In the genomic region with DNA sequence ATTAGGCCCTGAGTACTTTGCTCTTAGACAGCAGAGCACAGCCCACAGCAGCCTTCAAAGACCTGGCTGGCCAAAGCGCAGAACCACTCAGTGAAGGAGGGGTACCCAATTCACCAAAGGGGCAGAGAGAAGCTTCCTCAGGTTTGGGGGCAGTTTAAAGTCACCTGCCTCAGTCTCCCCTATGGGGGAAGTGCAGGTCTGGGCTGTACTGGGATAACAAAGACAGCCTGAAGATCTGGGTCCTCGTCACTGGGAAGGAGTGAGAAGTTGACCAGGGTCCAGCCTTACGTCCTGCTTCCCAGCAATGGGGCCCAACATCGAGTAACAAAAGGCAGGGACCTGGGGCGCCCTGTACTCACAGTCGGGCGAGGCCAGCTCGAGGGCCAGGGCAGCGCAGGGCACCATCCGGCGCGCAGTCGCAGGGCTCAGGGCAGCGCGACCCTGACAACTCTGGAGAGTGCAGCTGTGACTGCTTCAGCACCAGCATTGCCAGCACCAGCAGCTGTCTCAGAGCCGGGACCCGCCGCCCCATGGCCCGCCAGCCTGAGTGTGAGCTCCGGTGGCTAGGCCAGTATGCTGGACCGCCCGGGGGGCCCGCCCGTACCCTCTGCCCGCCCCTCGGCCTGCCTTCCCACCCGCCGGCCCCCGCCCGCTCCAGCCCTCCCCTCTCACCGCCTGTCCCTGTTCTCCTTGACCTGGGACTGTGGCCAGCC, we compare ENCODE assay signal across 8 mouse cellular contexts. TPM values are rescaled to one million over a fixed set of nuclear protein-coding genes. Genes with fewer than 3 reads are reported as not detected.
DNase-seq lines count a peak whose midpoint lies in the region; ATAC-seq lines count a peak whose summit lies in the region.

Lhcgr (minus strand) TSS at position 551 of the 713 bp plus-strand sequence.

- H3K9me3 ChIP-seq in heart, embryonic 14.5 days (ENCODE audit: control insufficient read depth, low read length): no peaks in the 10 kb centered on the region
- no peaks in the 10 kb centered on the region for H3K9me3 ChIP-seq in midbrain, embryonic 10.5 days (replicated peaks)

- intact Hi-C loops in heart, postnatal 36 days (cut with DNase I): no loop called here
- intact Hi-C loops in heart, postnatal 10 days (cut with DNase I): no loop called here
- intact Hi-C loops in left cerebral cortex, postnatal 25 days (cut with DNase I): no loop called here

- H3K4me3 ChIP-seq in heart, embryonic 14.5 days (ENCODE audit: control insufficient read depth in 1 of 2, insufficient read depth in 1 of 2, low read depth in 1 of 2, low read length in 2 of 2): peak within 1 kb of the TSS; percentile 2 to 28; a peak in 3 of 4 replicates
- H3K4me3 ChIP-seq in midbrain, embryonic 10.5 days: peak within 1 kb of the TSS; percentile 50

- DNase-seq in heart, postnatal 36 days: no peak
- DNase-seq in heart, postnatal 10 days: peak; percentile 2 to 5
- DNase-seq in midbrain, embryonic 10.5 days (ENCODE audit: low spot score): peak; percentile 46
- DNase-seq in spleen, postnatal 10 days (ENCODE audit: low spot score in 2 of 2): no peak
- no peak for DNase-seq in left cerebral cortex, postnatal 25 days (ENCODE audit: low spot score in 2 of 2)
- no peak for DNase-seq in cerebellum, adult 8-10 months

- H3K36me3 ChIP-seq in heart, embryonic 14.5 days (ENCODE audit: control insufficient read depth, insufficient read depth, low read length): no peaks in the 10 kb centered on the region
- H3K36me3 ChIP-seq in midbrain, embryonic 10.5 days: no peaks in the 10 kb centered on the region

- peak within 1 kb of the TSS; percentile 38; the same call in 1 of the 2 replicates for H3K9ac ChIP-seq in heart, embryonic 14.5 days (ENCODE audit: low read length)

- no peak within 1 kb of the TSS for H3K27ac ChIP-seq in heart, embryonic 14.5 days (replicated peaks in 1 of 2; ENCODE audit: control insufficient read depth in 1 of 2, insufficient read depth in 1 of 2, low read depth in 2 of 2, low read length in 2 of 2)
- H3K27ac ChIP-seq in midbrain, embryonic 10.5 days (replicated peaks): peak within 1 kb of the TSS; percentile 75

- peak; percentile 59; the same call in 1 of the 2 replicates for ATAC-seq in heart, embryonic 14.5 days (ENCODE audit: insufficient number of reproducible peaks, insufficient read depth, low FRiP score, low read depth)
- peak; percentile 23; the same call in 1 of the 2 replicates for ATAC-seq in common myeloid progenitor, adult 5-6 weeks (replicated peaks; ENCODE audit: low read depth, poor library complexity, severe bottlenecking)

- WGBS in heart, embryonic 14.5 days: 12% methylated on average over 28 of the region's 31 CpGs
- 14% methylated on average over 29 of the region's 31 CpGs for WGBS in midbrain, embryonic 10.5 days

- peak within 1 kb of the TSS; percentile 63 for H3K4me2 ChIP-seq in heart, embryonic 14.5 days (ENCODE audit: low read length)

- peaks cover 0 to 4% of the 10 kb centered on the region in 2 experiments; a peak in 1 of 4 replicates for H3K4me1 ChIP-seq in heart, embryonic 14.5 days (ENCODE audit: control insufficient read depth in 2 of 2, insufficient read depth in 2 of 2, low read length in 2 of 2)
- peaks cover 14% of the 10 kb centered on the region for H3K4me1 ChIP-seq in midbrain, embryonic 10.5 days

- H3K27me3 ChIP-seq in heart, embryonic 14.5 days (ENCODE audit: control insufficient read depth, insufficient read depth, low read length): peaks cover 6% of the 10 kb centered on the region; the same call in 1 of the 2 replicates
- H3K27me3 ChIP-seq in midbrain, embryonic 10.5 days (ENCODE audit: low read depth, poor library complexity, severe bottlenecking): peaks cover 40% of the 10 kb centered on the region

RNA-seq across cellular contexts. Expression of gene Lhcgr, which starts in this region (rescaled TPM):
- not detected in 2 replicates for polyA plus RNA-seq in heart, embryonic 14.5 days (2014; fragmentation: Nextera tagmentation; extraction: Ambion mirVana)
- under 1 TPM in 1 of 2 experiments, not detected in 1; 0.16 TPM for total RNA-seq in heart, postnatal 36 days (2021)
- total RNA-seq in common myeloid progenitor, adult 5-6 weeks (2017): 0.18 TPM in 1 of 2 replicates, not detected in the other
- under 1 TPM in 1 of 2 experiments, not detected in 1; 0.05 TPM for total RNA-seq in heart, postnatal 10 days (2021)
- 0.24 and 0.25 TPM in 2 replicates for polyA plus RNA-seq in midbrain, embryonic 10.5 days (2016; fragmentation: Nextera tagmentation; extraction: Ambion mirVana)
- total RNA-seq in left cerebral cortex, postnatal 25 days (2021): under 1 TPM; 0.25 to 0.34 TPM

Comparison
In these comparisons a context has a peak if more than half of its experiments do, and no peak if none do; other contexts are left out.
1. Peak in ATAC-seq, H3K4me3 ChIP-seq, H3K9ac ChIP-seq and H3K4me2 ChIP-seq in heart, embryonic 14.5 days; RNA of the gene not detected or under 1 TPM.
2. Peak in ATAC-seq in common myeloid progenitor, adult 5-6 weeks; RNA of the gene not detected or under 1 TPM.
3. Peak in DNase-seq in heart, postnatal 10 days; RNA of the gene not detected or under 1 TPM.
4. Peak in DNase-seq, H3K4me3 ChIP-seq and H3K27ac ChIP-seq in midbrain, embryonic 10.5 days; RNA of the gene not detected or under 1 TPM.